Mouse (Mus musculus): ENCODE results near the gene Trim24. TPM values are rescaled to one million over a fixed set of nuclear protein-coding genes. Genes with fewer than 3 reads are reported as not detected.
A peak's percentile ranks its signal among the peaks of the same experiment; 100 is the strongest.

Trim24 gene
- polyA plus RNA-seq, 1 experiment from 2014 or later = 32.6 TPM

GRCm38 (mm10) chr6:38007459-38007858, 136.8 kb downstream of the Trim24 start:
- Histone ChIP-seq H3K9ac (no peak overlapping the region), H3K27ac (no peak overlapping the region), H3K4me2 (replicated peaks) (no peak overlapping the region), H3K4me3 (replicated peaks; ENCODE audit: low read length) (no peak overlapping the region), H3K36me3 (replicated peaks; ENCODE audit: control insufficient read depth, insufficient read depth) (no peaks in the 10 kb centered on the region), H3K9me3 (ENCODE audit: control insufficient read depth, low read length) (no peaks in the 10 kb centered on the region), H3K4me1 (replicated peaks; ENCODE audit: control insufficient read depth, insufficient read depth, low read length) (no peaks in the 10 kb centered on the region), H3K27me3 (ENCODE audit: control insufficient read depth, insufficient read depth, low read length) (no peaks in the 10 kb centered on the region)
- DNase-seq (ENCODE audit: low spot score) (peak; percentile 75), ATAC-seq (ENCODE audit: low FRiP score) (peak; percentile 57)
- WGBS = 10% methylated on average over 6 of the region's 6 CpGs

GRCm38 (mm10) chr6:38012829-38013228, 142.2 kb downstream of the Trim24 start:
- H3K9me3 ChIP-seq (ENCODE audit: control insufficient read depth, low read length) = no peaks in the 10 kb centered on the region
- DNase-seq (ENCODE audit: low spot score) = peak; percentile 50

More at GRCm38 (mm10) chr6:38012829-38013228, 142.2 kb downstream of the Trim24 start:
- no peak overlapping the region for H3K4me2 ChIP-seq (replicated peaks)
- H3K4me1 ChIP-seq (replicated peaks; ENCODE audit: control insufficient read depth, insufficient read depth, low read length) = no peaks in the 10 kb centered on the region
- H3K27ac ChIP-seq = 0 out of 2 replicates have a peak overlapping the region, but pooled peaks have one; percentile 7
- H3K9ac ChIP-seq = no peak overlapping the region
- H3K27me3 ChIP-seq (ENCODE audit: control insufficient read depth, insufficient read depth, low read length) = no peaks in the 10 kb centered on the region
- no peak for ATAC-seq (ENCODE audit: low FRiP score)
- no peak overlapping the region for H3K4me3 ChIP-seq (replicated peaks; ENCODE audit: low read length)
- WGBS = 64% methylated on average over 2 of the region's 2 CpGs
- H3K36me3 ChIP-seq (replicated peaks; ENCODE audit: control insufficient read depth, insufficient read depth) = no peaks in the 10 kb centered on the region

Other genes starting within 250 kb of the Trim24 start
- gene Svopl, start 176.2 kb downstream of the Trim24 start, polyA plus RNA-seq (2014; fragmentation: Nextera tagmentation; extraction: Ambion mirVana) = 0.81 and 1.6 TPM in 2 replicates
- not detected in 2 replicates for gene Tmem213, start 238.4 kb downstream of the Trim24 start, polyA plus RNA-seq (2014; fragmentation: Nextera tagmentation; extraction: Ambion mirVana)